Mouse (Mus musculus) cerebellum, adult 2 months (tissue): ENCODE measurements around the gene Ckap2l. TPM values are rescaled to one million over a fixed set of nuclear protein-coding genes. Genes with fewer than 3 reads are reported as not detected.

ENCODE experiments used
- DNase-seq, 2 experiments: peaks; one replicate each; pipeline ENCODE4 v3.0.0; 2021
- H3K27ac ChIP-seq: fragments of 200-500 bp; 2 replicates; pipeline ENCODE4 v1.5.1; 2012; ENCODE audit warnings: low read length, control low read depth, inconsistent platforms; ENCODE audit not compliant: insufficient read depth
- H3K27me3 ChIP-seq: fragments of 200-500 bp; 2 replicates; pipeline ENCODE4 v1.6.1; 2012; ENCODE audit warnings: inconsistent platforms, mild to moderate bottlenecking, low read length, moderate library complexity; ENCODE audit not compliant: control insufficient read depth, insufficient read depth
- H3K4me1 ChIP-seq: fragments of 200-500 bp; 2 replicates; pipeline ENCODE4 v1.6.1; 2011; ENCODE audit warnings: low read length; ENCODE audit not compliant: control insufficient read depth, insufficient read depth
- H3K4me3 ChIP-seq: fragments of 200-500 bp; replicated peaks from 2 replicates; pipeline ENCODE3; 2011; ENCODE audit warnings: mild to moderate bottlenecking, low read depth, low read length, control low read depth; ENCODE audit not compliant: insufficient read depth
- CTCF ChIP-seq: fragments of 200-500 bp; IDR thresholded peaks from 2 replicates; pipeline ENCODE4 v1.5.1; 2011; ENCODE audit warnings: low read depth, mild to moderate bottlenecking, control low read depth, low read length, moderate library complexity, borderline replicate concordance; ENCODE audit not compliant: insufficient read depth
- POLR2A ChIP-seq: fragments of 200-500 bp; IDR thresholded peaks from 2 replicates; pipeline ENCODE4 v1.6.1; 2011; ENCODE audit warnings: low read length, control low read depth, borderline replicate concordance; ENCODE audit not compliant: insufficient read depth
- WGBS: fragments of 180-500 bp; shearing (Covaris S2); methylation state at CpG from one replicate; pipeline ENCODE4 v1.1.7; 2018; 5-methylcytosine and 5-hydroxymethylcytosine counted together
- polyA plus RNA-seq: library from polyadenylated mRNA; depleted of rRNA; stranded (reverse); fragments of >200 nt; gene quantifications from 2 replicates; pipeline ENCODE4 v1.2.3, GENCODE M21; 2012

The Ckap2l gene
- polyA plus RNA-seq, 1 experiment: 0.18 TPM

DNA sequence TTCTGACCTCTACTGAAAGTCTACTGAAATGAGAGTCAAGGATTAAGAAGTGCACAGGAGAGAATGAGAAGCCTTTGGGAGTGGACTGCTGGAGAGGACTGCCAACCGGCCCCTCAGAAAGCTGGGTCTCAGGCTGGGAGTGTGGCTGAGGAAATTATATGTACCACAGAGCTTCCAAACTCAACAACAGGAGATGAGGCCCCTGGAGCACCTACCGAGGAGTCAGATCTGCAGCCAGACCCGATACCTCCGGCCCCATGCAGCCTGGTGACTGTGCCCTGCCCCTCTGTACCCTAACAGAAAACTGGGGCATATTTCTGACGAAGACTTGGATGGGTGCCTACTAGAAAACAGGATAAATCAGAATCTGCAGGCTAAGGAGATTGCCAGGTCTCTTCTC lies 23.2 kb downstream of the Ckap2l start:
- WGBS: 93% methylated on average over 5 of the region's 5 CpGs
- no peaks in the 10 kb centered on the region for H3K4me1 ChIP-seq
- DNase-seq: no peak
- H3K27me3 ChIP-seq: no peaks in the 10 kb centered on the region
- TF ChIP-seq POLR2A (no peak), CTCF (no peak)
- no peak overlapping the region for H3K27ac ChIP-seq
- H3K4me3 ChIP-seq: no peak overlapping the region

GRCm38 (mm10) chr2:129270621-129271020 lies 26.4 kb downstream of the Ckap2l start:
- Histone ChIP-seq H3K27me3 (no peaks in the 10 kb centered on the region), H3K4me3 (no peak overlapping the region), H3K27ac (no peak overlapping the region), H3K4me1 (no peaks in the 10 kb centered on the region)
- no peak for DNase-seq
- 94% methylated on average over 9 of the region's 9 CpGs for WGBS
- TF ChIP-seq POLR2A (no peak), CTCF (no peak)

DNA sequence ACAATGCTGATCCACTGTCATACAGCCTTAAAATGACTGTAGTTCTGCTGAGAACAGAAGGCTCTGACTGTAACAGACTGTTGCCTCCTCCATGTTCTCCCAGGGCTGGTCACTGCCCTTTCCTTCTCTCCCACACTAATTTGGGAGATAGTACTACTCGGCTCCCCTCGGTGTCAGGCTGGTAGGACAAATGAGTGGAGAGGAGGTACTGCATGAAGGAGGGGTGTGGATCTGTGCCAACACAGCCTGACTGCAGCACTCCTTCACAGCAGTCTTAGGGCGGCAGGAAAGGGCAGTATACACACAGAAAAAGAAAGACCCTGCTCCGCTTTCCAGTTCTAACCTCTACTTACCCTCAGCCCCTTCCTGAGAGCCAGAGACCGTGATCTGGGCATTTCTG lies 27.0 kb downstream of the Ckap2l start:
- 84% methylated on average over 5 of the region's 5 CpGs for WGBS
- Histone ChIP-seq H3K4me3 (no peak overlapping the region), H3K27ac (no peak overlapping the region), H3K4me1 (no peaks in the 10 kb centered on the region), H3K27me3 (no peaks in the 10 kb centered on the region)
- DNase-seq: no peak
- no peak for TF ChIP-seq CTCF
- TF ChIP-seq POLR2A: no peak

DNA sequence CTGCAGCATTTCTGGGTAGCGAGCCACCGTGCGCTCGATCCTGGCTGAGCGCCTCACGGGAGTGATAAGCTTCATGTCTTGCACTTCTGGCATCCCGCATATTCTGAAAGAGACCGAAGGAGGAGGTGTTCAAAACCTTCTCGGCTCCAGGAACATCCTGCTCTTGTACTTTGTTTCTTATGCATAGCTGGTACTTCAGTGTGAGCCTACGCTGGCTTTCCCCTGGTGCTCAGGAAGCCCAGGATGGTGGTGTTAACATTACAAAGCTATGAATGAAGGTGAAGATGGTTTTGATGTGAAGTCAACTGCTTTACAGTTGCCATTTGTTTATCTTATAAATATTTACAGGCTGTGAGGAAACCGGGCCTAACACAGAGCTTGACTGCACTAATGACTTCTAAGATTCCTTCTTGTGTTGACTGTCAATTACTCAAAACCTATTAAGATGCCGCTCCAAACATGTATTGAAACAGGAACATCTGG lies 27.8 kb downstream of the Ckap2l start:
- DNase-seq: no peak
- no peak for TF ChIP-seq CTCF
- TF ChIP-seq POLR2A: no peak
- Histone ChIP-seq H3K27me3 (no peaks in the 10 kb centered on the region), H3K27ac (no peak overlapping the region), H3K4me1 (no peaks in the 10 kb centered on the region), H3K4me3 (no peak overlapping the region)
- 91% methylated on average over 12 of the region's 12 CpGs for WGBS

- Histone ChIP-seq H3K27me3 (no peaks in the 10 kb centered on the region), H3K4me3 (no peak overlapping the region), H3K27ac (no peak overlapping the region), H3K4me1 (no peaks in the 10 kb centered on the region)
- TF ChIP-seq CTCF (no peak), POLR2A (no peak)
- 95% methylated on average over 5 of the region's 5 CpGs for WGBS
- DNase-seq: no peak
These were observed 29.3 kb downstream of the Ckap2l start for GRCm38 (mm10) chr2:129267738-129268137.

DNA sequence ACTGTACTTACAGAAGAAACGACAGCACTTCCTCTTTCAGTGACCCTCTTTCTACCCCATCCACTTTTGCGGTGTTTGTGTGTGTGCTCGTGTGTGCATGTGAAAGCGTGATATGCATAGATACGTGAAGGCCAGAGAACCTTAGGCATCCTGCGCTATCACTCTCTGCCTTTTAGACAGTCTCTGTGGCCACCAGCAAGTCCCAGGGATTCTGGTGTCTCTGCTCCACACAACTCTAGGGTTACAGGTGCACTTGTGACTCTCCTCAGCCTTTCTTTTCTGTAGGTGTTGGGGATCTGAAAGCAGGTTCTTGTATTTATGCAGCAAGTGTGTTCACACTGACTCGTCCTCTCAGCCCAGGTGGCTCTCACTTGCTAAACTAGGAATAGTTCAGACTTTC lies 31.7 kb downstream of the Ckap2l start:
- 97% methylated on average over 7 of the region's 7 CpGs for WGBS
- Histone ChIP-seq H3K27ac (no peak overlapping the region), H3K4me3 (no peak overlapping the region), H3K27me3 (no peaks in the 10 kb centered on the region), H3K4me1 (no peaks in the 10 kb centered on the region)
- DNase-seq: no peak
- TF ChIP-seq POLR2A (no peak), CTCF (no peak)

- Histone ChIP-seq H3K27ac (no peak overlapping the region), H3K27me3 (no peaks in the 10 kb centered on the region), H3K4me3 (no peak overlapping the region), H3K4me1 (no peaks in the 10 kb centered on the region)
- DNase-seq: no peak
- WGBS: 67% methylated on average over 5 of the region's 5 CpGs
- TF ChIP-seq POLR2A: no peak
- TF ChIP-seq CTCF: no peak
These were observed 33.9 kb downstream of the Ckap2l start for GRCm38 (mm10) chr2:129263073-129263472.

GRCm38 (mm10) chr2:129261151-129261794 lies 35.7 kb downstream of the Ckap2l start:
- WGBS: 35% methylated on average over 6 of the region's 6 CpGs
- Histone ChIP-seq H3K27ac (no peak overlapping the region), H3K4me3 (no peak overlapping the region), H3K4me1 (no peaks in the 10 kb centered on the region), H3K27me3 (no peaks in the 10 kb centered on the region)
- DNase-seq: no peak
- TF ChIP-seq POLR2A (no peak), CTCF (no peak)
